Mouse (Mus musculus): Measurements from ENCODE around the gene Cep70.

- TF ChIP-seq POLR2A (IDR thresholded peaks at IDR 0.05; ENCODE audit: borderline replicate concordance, control insufficient read depth, low read depth, low read length) (no peak), CTCF (IDR thresholded peaks at IDR 0.05; ENCODE audit: control insufficient read depth, insufficient read depth, low read length) (no peak)
These were observed 61.1 kb downstream of the Cep70 start for GRCm38 (mm10) chr9:99304296-99304695.

Data from bone marrow, adult 2 months (tissue).